ENCODE assay signal across 8 mouse cellular contexts in the genomic region with DNA sequence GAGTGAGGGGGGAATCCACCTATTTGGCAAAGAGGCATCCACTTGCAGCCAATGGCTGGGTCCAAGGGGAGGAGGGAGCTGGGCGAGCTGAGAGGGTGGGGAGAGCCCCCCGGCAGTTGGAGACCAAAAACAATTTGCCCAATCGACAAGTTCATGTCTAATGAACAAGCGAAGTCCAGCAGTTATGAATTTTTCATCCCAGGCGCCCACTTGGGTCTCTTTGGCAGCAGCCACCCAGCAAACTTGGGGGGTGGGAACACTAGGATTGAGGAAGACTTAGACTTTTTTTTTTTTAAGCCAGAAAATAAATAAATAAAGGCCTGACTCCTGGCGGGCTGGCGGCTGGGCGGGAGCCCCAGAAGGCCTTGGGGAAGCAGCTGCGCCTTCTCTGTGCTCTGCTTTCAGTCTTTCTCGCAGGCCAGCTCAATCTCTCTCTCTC. TPM values are rescaled to one million over a fixed set of nuclear protein-coding genes. Genes with fewer than 3 reads are reported as not detected.
DNase-seq lines count a peak whose midpoint lies in the region; ATAC-seq and TF ChIP-seq lines count a peak whose summit lies in the region.
"Had no signal": no experiment of that assay in that cellular context is flagged by ENCODE, and none has a peak within 500 bp of the region (broad histone marks: within the 10 kb centered on the region; RNA-seq: fewer than 3 reads in every experiment).

No protein-coding gene starts in this region.

- WGBS in kidney, embryonic 15.5 days = 3% methylated on average over 10 of the region's 10 CpGs
- WGBS in midbrain, postnatal 0 days = 3% methylated on average over 10 of the region's 10 CpGs

- H3K9me3 ChIP-seq in kidney, embryonic 15.5 days (replicated peaks) = no peaks in the 10 kb centered on the region
- H3K9me3 ChIP-seq in midbrain, postnatal 0 days (ENCODE audit: low read length) = no peaks in the 10 kb centered on the region

- TF ChIP-seq CTCF in midbrain, postnatal 0 days (IDR thresholded peaks at IDR 0.05) = no peak

- H3K9ac ChIP-seq in kidney, embryonic 15.5 days = no peak overlapping the region
- H3K9ac ChIP-seq in midbrain, postnatal 0 days (replicated peaks; ENCODE audit: low read length, poor library complexity, severe bottlenecking) = no peak overlapping the region

- peaks cover 57% of the 10 kb centered on the region for H3K4me1 ChIP-seq in kidney, embryonic 15.5 days
- H3K4me1 ChIP-seq in midbrain, postnatal 0 days (ENCODE audit: insufficient read depth, low read length) = 0 out of 2 replicates have a peak, but pooled peaks cover 3% of the 10 kb centered on the region

- H3K27ac ChIP-seq in kidney, embryonic 15.5 days = peak overlapping the region; percentile 78
- H3K27ac ChIP-seq in midbrain, postnatal 0 days (ENCODE audit: low read depth, low read length) = peak overlapping the region; percentile 68
- H3K27ac ChIP-seq: macrophage had no signal

- ATAC-seq in kidney, embryonic 15.5 days (replicated peaks; ENCODE audit: low FRiP score) = 0 out of 2 replicates have a peak, but pooled peaks have one; percentile 40
- ATAC-seq in midbrain, postnatal 0 days (ENCODE audit: low FRiP score) = peak; percentile 82

- H3K36me3 ChIP-seq in kidney, embryonic 15.5 days = no peaks in the 10 kb centered on the region
- no peaks in the 10 kb centered on the region for H3K36me3 ChIP-seq in midbrain, postnatal 0 days (ENCODE audit: insufficient read depth, low read length)

- H3K4me3 ChIP-seq in kidney, embryonic 15.5 days (replicated peaks) = peak overlapping the region; percentile 29; the same call in 1 of the 2 replicates
- no peak overlapping the region for H3K4me3 ChIP-seq in midbrain, postnatal 0 days (ENCODE audit: low read depth, low read length)

- peak; percentile 90 for DNase-seq in retina, postnatal 1 day
- DNase-seq in retina, embryonic 14.5 days (ENCODE audit: low spot score) = no peak
- peak; percentile 84 for DNase-seq in cerebellum, adult 9-10 months
- peak; percentile 80 for DNase-seq in gastrocnemius, postnatal 25 days
- peak; percentile 87 for DNase-seq in midbrain, postnatal 0 days (ENCODE audit: low spot score)
- no peak for DNase-seq in spleen, adult 12 weeks (ENCODE audit: low spot score)

- peak overlapping the region; percentile 51 for H3K4me2 ChIP-seq in kidney, embryonic 15.5 days
- H3K4me2 ChIP-seq in midbrain, postnatal 0 days (ENCODE audit: low read depth, low read length, poor library complexity, severe bottlenecking) = peak overlapping the region; percentile 54; the same call in 1 of the 2 replicates

- peaks cover 96% of the 10 kb centered on the region for H3K27me3 ChIP-seq in kidney, embryonic 15.5 days
- peaks cover 55% of the 10 kb centered on the region for H3K27me3 ChIP-seq in midbrain, postnatal 0 days (ENCODE audit: insufficient read depth, low read length)

RNA-seq across cellular contexts. Expression of a gene that starts 25.7 kb away (rescaled TPM):
- total RNA-seq in gastrocnemius, postnatal 25 days (2021) = 100 to 1,000 TPM; 447 to 529 TPM
- 14.2 and 15.5 TPM in 2 replicates for polyA plus RNA-seq in kidney, embryonic 15.5 days (2015; fragmentation: Nextera tagmentation; extraction: Ambion mirVana)
- total RNA-seq in midbrain, postnatal 0 days (2014; rRNA removed) = 40.1 and 62.5 TPM in 2 replicates
- 41.7 and 53.7 TPM in 2 replicates for polyA plus RNA-seq in midbrain, postnatal 0 days (2015; fragmentation: Nextera tagmentation; extraction: Ambion mirVana)

RNA-seq across cellular contexts. Expression of a gene that starts 48.1 kb away (rescaled TPM):
- total RNA-seq in gastrocnemius, postnatal 25 days (2021) = 1 to 10 TPM; 9.5 to 9.6 TPM
- 6.3 and 7.0 TPM in 2 replicates for polyA plus RNA-seq in kidney, embryonic 15.5 days (2015; fragmentation: Nextera tagmentation; extraction: Ambion mirVana)
- 7.6 and 7.7 TPM in 2 replicates for total RNA-seq in midbrain, postnatal 0 days (2014; rRNA removed)
- polyA plus RNA-seq in midbrain, postnatal 0 days (2015; fragmentation: Nextera tagmentation; extraction: Ambion mirVana) = 12.6 and 14.5 TPM in 2 replicates

RNA-seq across cellular contexts. Expression of a gene that starts 51.7 kb away (rescaled TPM):
- under 1 TPM; 0.54 to 0.67 TPM for total RNA-seq in gastrocnemius, postnatal 25 days (2021)
- polyA plus RNA-seq in kidney, embryonic 15.5 days (2015; fragmentation: Nextera tagmentation; extraction: Ambion mirVana) = 1.9 and 2.3 TPM in 2 replicates
- total RNA-seq in midbrain, postnatal 0 days (2014; rRNA removed) = not detected in 2 replicates
- polyA plus RNA-seq in midbrain, postnatal 0 days (2015; fragmentation: Nextera tagmentation; extraction: Ambion mirVana) = 0.39 and 0.71 TPM in 2 replicates
- polyA plus RNA-seq: macrophage had no signal

RNA-seq across cellular contexts. Expression of a gene that starts 56.8 kb away (rescaled TPM):
- total RNA-seq in gastrocnemius, postnatal 25 days (2021) = 10 to 100 TPM; 20.5 to 22.6 TPM
- 52.6 and 53.0 TPM in 2 replicates for polyA plus RNA-seq in kidney, embryonic 15.5 days (2015; fragmentation: Nextera tagmentation; extraction: Ambion mirVana)
- total RNA-seq in midbrain, postnatal 0 days (2014; rRNA removed) = 27.5 and 28.2 TPM in 2 replicates
- polyA plus RNA-seq in midbrain, postnatal 0 days (2015; fragmentation: Nextera tagmentation; extraction: Ambion mirVana) = 42.9 and 45.1 TPM in 2 replicates

Comparison
In these comparisons a context has a peak if more than half of its experiments do, and no peak if none do; other contexts are left out.
1. DNase-seq: peak in retina, postnatal 1 day (single experiment), cerebellum, adult 9-10 months (single experiment), gastrocnemius, postnatal 25 days (single experiment) and midbrain, postnatal 0 days (single experiment); none in retina, embryonic 14.5 days (single experiment) and spleen, adult 12 weeks (single experiment).